Mouse (Mus musculus) liver, adult 2 months (tissue): Measurements from ENCODE around the gene Sec62.

Experiments
- CTCF ChIP-seq: fragments of 200-500 bp; IDR thresholded peaks from 2 replicates; pipeline ENCODE4 v1.5.1; 2011; ENCODE audit warnings: low read depth, low read length, control low read depth
- POLR2A ChIP-seq: fragments of 200-500 bp; IDR thresholded peaks from 2 replicates; pipeline ENCODE4 v1.6.1; 2011; ENCODE audit warnings: low read length, control low read depth; ENCODE audit not compliant: insufficient read depth; ENCODE audit errors: extremely low read depth

DNA sequence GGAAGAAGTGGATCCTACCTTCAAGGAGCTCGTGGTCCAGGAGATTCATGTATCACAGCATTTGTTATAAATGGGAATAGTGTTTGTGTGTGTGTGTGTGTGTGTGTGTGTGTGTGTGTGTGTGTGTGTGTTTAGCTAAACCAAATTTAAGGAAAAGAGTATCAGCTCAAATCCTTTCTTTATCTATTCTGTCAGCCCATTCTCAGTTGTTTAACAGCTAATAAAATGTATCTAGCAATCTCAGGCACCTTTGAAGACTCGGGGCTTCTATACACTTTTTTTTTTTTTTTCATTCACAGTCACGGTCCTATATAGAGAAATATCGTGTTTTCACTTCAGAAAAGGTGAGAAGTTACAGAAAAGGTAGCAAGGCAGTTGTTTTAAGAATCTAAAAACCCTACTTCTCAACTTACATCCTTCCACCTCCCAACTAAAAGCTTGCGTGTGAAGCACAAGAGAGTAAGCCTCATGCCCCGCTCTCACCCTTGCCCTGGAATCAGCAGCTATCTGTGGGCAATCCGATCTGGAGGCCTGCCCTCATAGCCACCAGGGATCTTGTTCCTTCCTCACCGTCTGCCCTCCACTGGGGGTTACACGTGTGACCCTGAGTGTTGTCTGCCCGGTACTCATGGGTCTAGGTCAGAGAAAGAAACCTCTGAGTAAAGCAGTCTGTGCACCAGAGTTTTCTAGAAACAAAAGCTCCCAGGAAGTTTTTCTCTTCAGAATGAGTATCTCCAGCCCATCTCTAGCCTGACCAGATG, 22.7 kb upstream of the Sec62 start:
- no peak for TF ChIP-seq CTCF
- no peak for TF ChIP-seq POLR2A
